Mouse (Mus musculus) MEL (cell line): ENCODE measurements around the gene Atg4a-ps.

Experiments used
- POLR2AphosphoS5 ChIP-seq: IDR thresholded peaks from 2 replicates; pipeline ENCODE4 v1.6.1; 2012; ENCODE audit warnings: low read depth, borderline replicate concordance, mild to moderate bottlenecking, inconsistent platforms, low read length, moderate library complexity, mixed read lengths
- SIN3A ChIP-seq: IDR thresholded peaks from 2 replicates; pipeline ENCODE4 v1.6.1; 2012; ENCODE audit warnings: low read length, improper control_type of control experiment, inconsistent platforms

GRCm38 (mm10) chr3:103597586-103597985, 48.3 kb downstream of the Atg4a-ps start:
- no peak for TF ChIP-seq POLR2AphosphoS5
- TF ChIP-seq SIN3A: no peak
